Mouse (Mus musculus) cerebellum, postnatal 4 days (tissue): ENCODE measurements around the gene Xpo1.
A peak's percentile ranks its signal among the peaks of the same experiment; 100 is the strongest.
"Not testable (repeated sequence)": the region's sequence is repeated elsewhere in the genome, so short reads cannot be mapped to it uniquely, and the experiment has no call there.

Experiments
- DNase-seq, 2 experiments: peaks; one replicate each; pipeline ENCODE4 v3.0.0; 2022; ENCODE audit warnings: low spot score in 2 of 2, mixed read lengths in 1 of 2

Xpo1 gene

GRCm38 (mm10) chr11:23298301-23298700 lies 42.5 kb downstream of the Xpo1 start:
- no peak for DNase-seq

GRCm38 (mm10) chr11:23299910-23300309 lies 44.1 kb downstream of the Xpo1 start:
- DNase-seq: no peak

DNA sequence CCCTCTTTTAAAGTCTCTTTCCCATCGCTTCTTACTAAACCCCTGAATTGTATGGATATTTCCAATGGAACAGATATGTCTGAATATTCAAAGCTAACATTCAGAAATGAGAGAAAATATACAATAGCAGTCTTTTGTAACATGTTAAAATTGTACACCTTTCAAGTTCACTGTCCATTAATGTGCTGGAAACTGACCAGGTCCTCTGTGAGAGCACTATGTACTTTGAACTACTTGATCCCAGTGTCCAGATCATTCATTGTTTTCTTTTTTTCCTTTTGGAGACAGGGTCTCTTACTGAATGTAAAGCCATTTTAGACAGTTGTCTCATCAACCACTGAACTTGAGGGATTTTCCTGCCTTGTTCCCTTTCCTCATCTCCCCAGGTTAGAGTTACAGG lies 47.3 kb downstream of the Xpo1 start:
- DNase-seq: no peak

GRCm38 (mm10) chr11:23305101-23305672 lies 49.3 kb downstream of the Xpo1 start:
- DNase-seq: not testable (repeated sequence)

DNA sequence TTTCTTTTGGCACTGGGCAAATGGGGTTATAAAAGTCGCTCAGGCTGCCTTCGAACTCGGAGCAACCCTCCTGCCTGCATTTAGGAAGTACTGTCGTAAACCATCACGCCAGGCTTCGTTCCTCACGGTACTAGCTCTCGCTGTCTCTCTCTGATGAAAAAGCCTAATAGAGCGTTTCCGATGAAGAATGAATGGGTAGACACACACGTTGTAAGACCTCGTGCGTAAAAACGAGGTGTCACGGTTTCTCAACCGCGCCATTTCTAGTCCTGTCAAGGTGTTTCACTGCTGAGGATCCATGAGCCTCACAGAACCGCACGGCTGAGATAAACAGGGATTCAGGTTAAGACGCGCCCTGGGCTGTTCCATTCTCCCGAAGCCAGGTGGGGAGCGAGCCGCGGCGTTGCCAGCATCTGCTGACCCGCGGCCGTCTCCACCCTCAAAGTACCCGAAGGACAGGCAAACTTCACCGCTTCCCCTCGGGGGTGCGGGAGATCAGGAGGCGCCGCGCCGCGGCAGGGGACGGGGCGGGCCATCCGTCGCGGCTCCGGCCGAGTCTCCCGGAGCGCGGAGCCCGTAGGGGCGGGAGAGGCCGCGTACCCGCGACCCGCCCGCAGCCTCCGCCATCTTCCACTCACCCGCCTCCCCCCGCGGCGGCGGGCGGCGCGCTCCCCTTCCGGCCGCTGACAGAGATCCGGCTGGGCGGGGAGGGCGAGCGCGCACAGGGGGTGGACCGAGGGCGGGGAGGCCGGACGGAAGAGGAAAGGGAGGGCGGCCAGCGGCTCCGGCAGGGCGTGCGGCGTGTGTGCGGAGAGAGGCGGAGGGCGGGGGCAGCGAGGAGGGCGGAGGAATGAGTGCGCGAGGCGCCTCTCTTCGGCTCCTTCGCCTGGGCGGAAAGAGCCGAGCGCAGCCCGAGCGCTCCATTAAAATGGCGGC lies 50.1 kb downstream of the Xpo1 start:
- DNase-seq: peak; percentile 92 to 95

- peak; percentile 42 to 70 for DNase-seq
Observed at GRCm38 (mm10) chr11:23306764-23307565, 51.1 kb downstream of the Xpo1 start, which contains the start of gene Usp34. TSS of gene Usp34 (plus strand) at chr11:23306895.

GRCm38 (mm10) chr11:23307566-23307920 lies 51.7 kb downstream of the Xpo1 start:
- no peak for DNase-seq

DNA sequence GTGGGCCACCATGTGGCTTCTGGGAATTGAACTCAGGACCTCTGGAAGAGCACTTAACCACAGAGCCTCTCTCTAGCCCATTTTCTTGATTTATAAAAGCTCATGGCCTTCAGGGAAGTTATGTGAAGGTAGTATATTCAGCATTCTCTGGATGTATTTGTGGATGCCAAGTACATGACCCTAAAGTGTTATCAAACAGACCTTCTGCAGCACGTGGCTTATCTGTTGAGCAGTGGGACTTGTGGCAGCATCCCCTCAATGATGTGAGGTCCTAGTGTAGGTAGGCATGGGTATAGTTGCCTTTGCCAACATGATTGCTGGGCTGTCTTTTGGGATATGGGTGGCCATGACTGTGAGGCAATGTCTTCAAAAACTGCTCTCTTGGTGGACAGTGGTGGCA lies 57.7 kb downstream of the Xpo1 start:
- no peak for DNase-seq

DNA sequence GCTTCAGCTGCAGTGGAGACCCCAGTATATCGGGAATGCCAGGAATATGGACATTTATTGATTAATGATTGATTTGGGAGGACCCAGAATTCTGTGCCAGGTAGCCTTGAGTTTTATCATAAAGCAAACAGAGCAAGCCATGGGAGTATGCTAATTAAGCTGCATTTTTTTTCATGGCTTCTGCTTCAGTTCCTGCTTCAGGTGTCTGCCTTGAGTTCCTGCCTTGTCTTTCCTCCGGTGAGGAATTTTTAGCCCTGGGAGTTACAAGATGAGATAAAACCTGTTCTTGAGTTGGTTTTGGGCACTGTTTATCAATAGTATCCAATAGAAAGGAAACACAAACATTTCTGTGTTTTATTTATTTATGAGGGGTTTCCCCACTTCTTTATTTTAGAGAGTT lies 73.6 kb downstream of the Xpo1 start:
- no peak for DNase-seq

DNA sequence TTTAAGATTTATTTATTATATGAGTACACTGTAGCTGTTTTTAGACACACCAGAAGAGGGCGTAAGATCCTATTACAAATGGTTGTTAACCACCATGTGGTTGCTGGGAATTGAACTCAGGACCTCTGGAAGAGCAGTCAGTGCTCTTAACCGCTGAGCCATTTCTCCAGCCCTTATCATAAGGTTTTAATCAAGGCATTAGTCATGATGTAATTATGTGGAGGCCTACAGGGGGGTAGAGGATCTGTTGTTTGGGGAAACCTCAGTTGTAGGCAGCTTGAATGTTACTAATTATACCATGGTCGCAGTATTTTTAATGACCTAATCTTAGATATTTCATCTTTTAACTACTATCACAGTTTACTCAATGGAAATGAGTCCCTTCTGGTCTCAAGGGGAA lies 76.3 kb downstream of the Xpo1 start:
- DNase-seq: no peak

DNA sequence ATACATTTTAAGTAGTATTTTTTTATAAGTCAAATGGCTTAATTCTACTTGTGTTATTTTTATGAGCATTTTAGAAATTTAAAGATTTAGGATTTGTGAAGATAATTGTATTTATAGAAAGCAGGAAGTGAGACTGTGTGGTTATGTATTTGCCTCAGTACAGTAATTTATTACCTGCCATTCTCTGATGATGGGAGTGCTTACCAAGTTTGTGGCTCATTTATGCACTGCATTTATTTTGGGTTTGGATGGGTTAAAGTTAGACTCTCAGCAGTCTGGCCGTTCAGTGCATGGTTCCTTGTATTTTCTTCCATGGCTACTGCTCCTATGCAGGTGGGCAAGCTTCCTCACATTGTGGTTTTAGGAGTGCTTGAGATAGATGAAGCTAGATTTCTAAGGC lies 79.3 kb downstream of the Xpo1 start:
- DNase-seq: no peak
